Mouse (Mus musculus): Measurements from ENCODE around the gene Piezo1. TPM values are rescaled to one million over a fixed set of nuclear protein-coding genes. Genes with fewer than 3 reads are reported as not detected.

The Piezo1 gene
- polyA plus RNA-seq, 1 experiment from 2014 or later: 3.2 TPM

- H3K36me3 ChIP-seq: peaks cover 33% of the 10 kb centered on the region
- no peak overlapping the region; the same call in 1 of the 2 replicates for H3K9ac ChIP-seq
- H3K4me2 ChIP-seq: peak overlapping the region; percentile 88
- H3K9me3 ChIP-seq: no peaks in the 10 kb centered on the region
- H3K4me3 ChIP-seq: peak overlapping the region; percentile 73
- no peak for ATAC-seq (ENCODE audit: low read depth)
- WGBS: 7% methylated on average over 10 of the region's 10 CpGs
- no peak overlapping the region for H3K27ac ChIP-seq (replicated peaks)
- H3K4me1 ChIP-seq (replicated peaks): peaks cover 37% of the 10 kb centered on the region
- no peaks in the 10 kb centered on the region for H3K27me3 ChIP-seq
These were observed 17.8 kb upstream of the Piezo1 start for GRCm38 (mm10) chr8:122568881-122569309.

DNA sequence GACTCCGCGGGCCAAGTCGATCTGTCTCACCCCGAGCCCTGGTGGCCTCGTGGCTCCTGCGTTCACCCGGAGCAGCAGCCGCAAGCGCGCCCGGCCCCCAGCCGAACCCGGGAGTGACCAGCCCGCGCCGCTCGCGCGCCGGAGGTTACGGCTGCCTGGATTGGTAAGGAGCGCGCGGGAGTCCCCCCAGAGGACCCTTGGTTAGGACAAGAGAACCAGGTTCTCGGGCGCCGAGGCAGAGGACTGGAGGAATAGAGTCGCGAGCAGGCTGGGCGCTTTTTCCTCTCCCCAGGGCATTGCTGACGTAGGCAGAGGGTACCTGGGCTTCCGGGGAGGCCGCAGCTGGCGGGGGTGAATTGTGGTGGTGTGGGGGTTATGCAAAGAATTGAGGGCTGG, 17.0 kb upstream of the Piezo1 start:
- H3K4me1 ChIP-seq (replicated peaks): peaks cover 31% of the 10 kb centered on the region
- peak overlapping the region; percentile 74 for H3K27ac ChIP-seq (replicated peaks)
- H3K9me3 ChIP-seq: no peaks in the 10 kb centered on the region
- H3K4me2 ChIP-seq: peak overlapping the region; percentile 88
- H3K27me3 ChIP-seq: no peaks in the 10 kb centered on the region
- H3K36me3 ChIP-seq: peaks cover 33% of the 10 kb centered on the region
- H3K4me3 ChIP-seq: peak overlapping the region; percentile 73
- under 1% methylated on average over 34 of the region's 34 CpGs for WGBS
- H3K9ac ChIP-seq: peak overlapping the region; percentile 70
- ATAC-seq (ENCODE audit: low read depth): peak; percentile 63

DNA sequence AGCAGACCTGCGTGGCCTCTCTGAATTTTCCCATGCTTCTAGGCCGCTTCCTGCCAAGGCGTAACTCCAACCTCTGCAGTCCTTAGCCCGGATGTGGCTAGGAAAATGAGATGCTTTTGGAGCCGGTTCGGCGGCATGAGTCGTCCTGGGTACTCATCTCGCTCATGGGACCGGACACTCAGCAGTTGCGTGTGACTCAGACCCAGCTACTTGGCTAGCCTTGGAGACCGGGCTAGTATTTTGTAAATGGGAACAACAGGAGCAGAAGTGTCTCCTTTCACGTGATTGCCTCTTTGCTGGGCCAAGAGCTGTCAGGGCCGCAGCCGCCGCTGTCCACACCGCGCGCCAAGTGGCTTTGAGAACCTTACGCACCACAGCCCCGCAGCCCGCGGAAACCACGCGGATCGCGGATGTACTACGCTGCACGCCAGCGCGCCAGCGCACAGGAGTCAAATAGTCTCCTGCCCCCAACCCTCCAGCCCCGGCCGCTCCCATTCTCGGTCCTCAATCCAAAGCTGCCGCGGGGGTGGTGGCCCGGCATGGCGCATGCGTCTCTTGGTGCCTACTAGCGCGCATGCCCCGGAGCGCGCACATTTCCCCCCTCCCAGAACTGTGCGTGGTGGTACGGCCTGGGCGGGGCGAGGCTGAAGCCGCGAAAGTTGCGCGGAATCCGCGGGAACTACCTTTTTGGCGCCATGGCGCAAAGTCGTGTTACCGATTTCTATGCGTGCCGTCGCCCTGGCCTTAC, 16.4 kb upstream of the Piezo1 start, which contains the start of gene Cdt1:
Cdt1 (plus strand) TSS at position 655 of the 748 bp plus-strand sequence.
- ATAC-seq (ENCODE audit: low read depth): peak; percentile 97

GRCm38 (mm10) chr8:122566766-122567165, 15.6 kb upstream of the Piezo1 start:
- H3K4me1 ChIP-seq (replicated peaks): peaks cover 28% of the 10 kb centered on the region
- WGBS: 42% methylated on average over 6 of the region's 6 CpGs
- peaks cover 21% of the 10 kb centered on the region for H3K36me3 ChIP-seq
- no peaks in the 10 kb centered on the region for H3K9me3 ChIP-seq
- peak overlapping the region; percentile 70 for H3K9ac ChIP-seq
- H3K27me3 ChIP-seq: no peaks in the 10 kb centered on the region
- H3K4me3 ChIP-seq: peak overlapping the region; percentile 73
- H3K27ac ChIP-seq (replicated peaks): peak overlapping the region; percentile 91
- ATAC-seq (ENCODE audit: low read depth): 0 out of 2 replicates have a peak, but pooled peaks have one; percentile 2
- peak overlapping the region; percentile 88 for H3K4me2 ChIP-seq

More for the DNA sequence above, 16.4 kb upstream of the Piezo1 start, which contains the start of gene Cdt1:
- H3K36me3 ChIP-seq: peaks cover 29% of the 10 kb centered on the region
- peak within 1 kb of the TSS; percentile 70 for H3K9ac ChIP-seq
- peak within 1 kb of the TSS; percentile 91 for H3K27ac ChIP-seq (replicated peaks)
- under 1% methylated on average over 62 of the region's 62 CpGs for WGBS
- peaks cover 28% of the 10 kb centered on the region for H3K4me1 ChIP-seq (replicated peaks)
- H3K9me3 ChIP-seq: no peaks in the 10 kb centered on the region
- H3K4me2 ChIP-seq: peak within 1 kb of the TSS; percentile 88
- H3K27me3 ChIP-seq: no peaks in the 10 kb centered on the region
- peak within 1 kb of the TSS; percentile 73 for H3K4me3 ChIP-seq

DNA sequence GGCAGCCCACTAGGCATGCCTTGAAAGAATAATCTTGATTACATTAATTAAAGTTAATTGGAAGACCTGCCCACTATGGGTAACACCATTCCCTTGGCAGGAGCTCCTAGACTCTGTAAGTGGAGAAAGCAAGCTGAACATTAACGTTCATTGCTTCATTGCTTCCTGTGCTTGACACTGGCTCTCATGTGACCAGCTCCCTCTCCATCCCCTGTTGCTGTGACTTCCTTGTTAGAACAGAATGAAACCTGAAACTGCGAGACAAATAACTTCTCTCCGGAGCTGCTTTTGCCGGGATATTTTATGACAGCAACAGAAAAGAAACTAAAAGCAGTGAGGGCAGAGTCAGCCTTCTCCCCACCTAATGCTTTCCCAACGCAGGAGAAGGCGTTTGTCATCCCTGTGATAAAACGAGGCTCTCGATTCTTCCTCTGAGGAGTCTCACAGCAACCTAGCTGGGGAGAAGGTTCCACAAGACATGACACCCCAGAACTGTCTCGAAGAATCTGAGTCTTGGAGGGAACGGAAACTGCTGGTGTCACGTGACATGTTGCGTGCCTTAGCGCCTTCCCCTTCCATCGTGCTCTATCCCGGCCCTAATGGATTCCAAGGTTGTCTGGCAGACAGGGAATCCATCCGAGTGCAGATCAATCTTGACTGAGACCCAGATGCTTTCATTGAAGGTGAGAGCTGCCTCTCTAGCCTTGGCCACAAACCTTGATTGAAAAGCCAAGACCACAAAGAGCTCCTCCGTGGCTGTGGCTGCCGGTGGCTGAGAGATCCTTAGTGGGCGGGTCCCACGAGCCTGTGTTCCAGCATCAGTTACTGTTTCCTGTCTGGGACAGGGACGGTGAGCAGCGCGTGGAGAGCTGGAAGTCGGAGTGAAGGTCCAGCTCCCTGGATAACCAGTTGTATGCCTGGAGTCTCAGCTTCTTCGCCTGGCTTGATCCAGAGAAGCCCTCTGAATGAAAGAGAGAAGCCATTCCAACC, 13.5 kb upstream of the Piezo1 start:
- H3K4me1 ChIP-seq (replicated peaks): peaks cover 28% of the 10 kb centered on the region
- H3K9me3 ChIP-seq: no peaks in the 10 kb centered on the region
- H3K36me3 ChIP-seq: 0 out of 2 replicates have a peak, but pooled peaks cover 3% of the 10 kb centered on the region
- H3K27ac ChIP-seq (replicated peaks): no peak overlapping the region
- WGBS: 88% methylated on average over 25 of the region's 25 CpGs
- no peak overlapping the region for H3K4me3 ChIP-seq
- no peak overlapping the region for H3K4me2 ChIP-seq
- H3K27me3 ChIP-seq: no peaks in the 10 kb centered on the region
- no peak overlapping the region for H3K9ac ChIP-seq
- ATAC-seq (ENCODE audit: low read depth): no peak

DNA sequence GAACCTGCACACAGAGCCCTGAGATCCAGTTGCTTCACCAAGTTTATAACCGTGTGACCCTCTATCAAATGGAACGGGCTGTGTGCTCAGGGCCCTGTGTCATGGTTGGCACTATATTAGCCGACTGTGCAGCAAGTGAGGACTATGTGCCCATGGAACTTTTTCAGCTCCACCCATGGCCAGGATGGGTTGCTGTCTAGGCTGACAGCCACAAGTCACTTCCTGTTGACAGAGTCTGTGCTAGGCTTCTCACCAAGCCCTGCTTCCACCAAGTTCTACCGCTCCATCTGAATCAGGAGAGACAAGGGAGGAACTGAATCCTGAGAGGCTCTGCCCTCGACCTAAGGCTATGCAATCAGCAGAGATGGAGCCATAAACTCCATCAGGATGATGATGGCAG, 10.1 kb upstream of the Piezo1 start:
- H3K36me3 ChIP-seq: 0 out of 2 replicates have a peak, but pooled peaks cover 3% of the 10 kb centered on the region
- no peak overlapping the region for H3K4me3 ChIP-seq
- no peak overlapping the region for H3K9ac ChIP-seq
- H3K4me2 ChIP-seq: no peak overlapping the region
- no peak for ATAC-seq (ENCODE audit: low read depth)
- no peak overlapping the region for H3K27ac ChIP-seq (replicated peaks)
- H3K27me3 ChIP-seq: no peaks in the 10 kb centered on the region
- H3K9me3 ChIP-seq: no peaks in the 10 kb centered on the region
- WGBS: 77% methylated on average over 5 of the region's 5 CpGs
- H3K4me1 ChIP-seq (replicated peaks): peaks cover 11% of the 10 kb centered on the region

- Histone ChIP-seq H3K27ac (replicated peaks) (no peak overlapping the region), H3K4me1 (replicated peaks) (peaks cover 10% of the 10 kb centered on the region; the same call in 1 of the 2 replicates), H3K4me3 (no peak overlapping the region), H3K9ac (no peak overlapping the region), H3K9me3 (no peaks in the 10 kb centered on the region), H3K36me3 (no peaks in the 10 kb centered on the region), H3K4me2 (no peak overlapping the region), H3K27me3 (no peaks in the 10 kb centered on the region)
- ATAC-seq (ENCODE audit: low read depth): no peak
- 28% methylated on average over 8 of the region's 12 CpGs for WGBS
These were observed 7.7 kb upstream of the Piezo1 start for GRCm38 (mm10) chr8:122558671-122559349.

GRCm38 (mm10) chr8:122557248-122558038, 6.3 kb upstream of the Piezo1 start:
- Histone ChIP-seq H3K36me3 (no peaks in the 10 kb centered on the region), H3K27me3 (no peaks in the 10 kb centered on the region; the same call in 1 of the 2 replicates), H3K9me3 (no peaks in the 10 kb centered on the region), H3K27ac (replicated peaks) (peak overlapping the region; percentile 20; the same call in 1 of the 2 replicates), H3K9ac (no peak overlapping the region), H3K4me3 (no peak overlapping the region), H3K4me2 (no peak overlapping the region), H3K4me1 (replicated peaks) (peaks cover 10% of the 10 kb centered on the region; the same call in 1 of the 2 replicates)
- no peak for ATAC-seq (ENCODE audit: low read depth)
- 38% methylated on average over 10 of the region's 10 CpGs for WGBS

GRCm38 (mm10) chr8:122556030-122557009, 5.2 kb upstream of the Piezo1 start:
- Histone ChIP-seq H3K27ac (replicated peaks) (peak overlapping the region; percentile 20; the same call in 1 of the 2 replicates), H3K9ac (no peak overlapping the region), H3K4me3 (no peak overlapping the region), H3K36me3 (no peaks in the 10 kb centered on the region), H3K4me2 (no peak overlapping the region), H3K27me3 (peaks cover 10% of the 10 kb centered on the region), H3K9me3 (no peaks in the 10 kb centered on the region), H3K4me1 (replicated peaks) (peaks cover 11% of the 10 kb centered on the region; the same call in 1 of the 2 replicates)
- no peak for ATAC-seq (ENCODE audit: low read depth)
- 57% methylated on average over 12 of the region's 12 CpGs for WGBS

DNA sequence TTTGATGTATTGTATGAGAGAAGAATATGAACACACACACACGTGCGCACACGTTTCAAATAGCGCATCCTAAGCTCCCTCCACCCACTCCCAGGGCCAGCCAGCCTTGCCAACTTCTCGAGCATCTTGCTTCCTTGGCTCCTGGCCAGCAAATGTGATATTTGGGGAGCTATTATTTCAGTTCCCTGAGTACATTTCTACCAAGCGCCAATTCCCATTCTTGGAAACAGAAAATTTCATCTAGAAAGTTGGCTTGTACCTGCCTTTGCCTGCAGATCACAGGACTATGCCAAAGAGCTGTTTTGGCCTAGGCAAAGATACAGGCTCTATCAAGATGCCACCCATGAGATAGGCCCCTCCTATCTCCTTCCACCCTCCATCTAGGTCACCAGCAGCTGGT, 3.7 kb upstream of the Piezo1 start:
- H3K4me2 ChIP-seq: no peak overlapping the region
- no peak overlapping the region for H3K27ac ChIP-seq (replicated peaks)
- no peak overlapping the region for H3K9ac ChIP-seq
- H3K9me3 ChIP-seq: no peaks in the 10 kb centered on the region
- H3K36me3 ChIP-seq: no peaks in the 10 kb centered on the region
- no peak for ATAC-seq (ENCODE audit: low read depth)
- peaks cover 25% of the 10 kb centered on the region for H3K27me3 ChIP-seq
- peaks cover 22% of the 10 kb centered on the region; the same call in 1 of the 2 replicates for H3K4me1 ChIP-seq (replicated peaks)
- WGBS: 84% methylated on average over 6 of the region's 6 CpGs
- no peak overlapping the region for H3K4me3 ChIP-seq
